Mouse (Mus musculus): Measurements from ENCODE around the gene Prpf31. TPM values are rescaled to one million over a fixed set of nuclear protein-coding genes. Genes with fewer than 3 reads are reported as not detected.

Gene Prpf31
- polyA plus RNA-seq, 1 experiment from 2014 or later = 141 TPM

DNA sequence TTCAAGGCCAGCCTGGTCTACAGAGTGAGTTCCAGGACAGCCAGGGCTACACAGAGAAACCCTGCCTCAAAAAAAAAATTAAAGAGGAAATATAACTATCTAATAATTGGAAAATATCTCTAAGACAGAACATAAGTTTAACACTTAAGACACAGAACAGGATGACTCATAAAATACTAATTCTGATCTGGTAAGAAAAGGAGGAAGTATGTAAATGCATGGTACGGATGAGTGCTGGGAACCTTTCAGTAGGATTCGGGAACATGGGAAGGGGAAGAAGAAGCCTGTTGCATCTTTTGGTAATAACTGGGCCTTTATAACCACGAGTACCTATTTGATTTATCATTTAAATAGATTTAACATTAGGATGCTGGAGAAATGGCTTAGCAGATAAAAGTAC is 15.8 kb upstream of the Prpf31 start:
- Histone ChIP-seq H3K4me2 (ENCODE audit: low read depth) (no peak overlapping the region), H3K27ac (ENCODE audit: low read depth, low read length) (no peak overlapping the region), H3K4me3 (ENCODE audit: low read depth, low read length) (no peak overlapping the region), H3K4me1 (ENCODE audit: control insufficient read depth, insufficient read depth, low read length) (peaks cover 6% of the 10 kb centered on the region; the same call in 1 of the 2 replicates), H3K9ac (ENCODE audit: low read length) (no peak overlapping the region), H3K36me3 (ENCODE audit: control insufficient read depth, insufficient read depth, low read length) (no peaks in the 10 kb centered on the region), H3K9me3 (ENCODE audit: control insufficient read depth, low read length) (no peaks in the 10 kb centered on the region), H3K27me3 (ENCODE audit: control insufficient read depth, insufficient read depth, low read length) (no peaks in the 10 kb centered on the region)
- DNase-seq (ENCODE audit: low spot score) = no peak
- 79% methylated on average over 3 of the region's 3 CpGs for WGBS
- no peak for ATAC-seq (ENCODE audit: insufficient read depth, low FRiP score, low TSS enrichment)

DNA sequence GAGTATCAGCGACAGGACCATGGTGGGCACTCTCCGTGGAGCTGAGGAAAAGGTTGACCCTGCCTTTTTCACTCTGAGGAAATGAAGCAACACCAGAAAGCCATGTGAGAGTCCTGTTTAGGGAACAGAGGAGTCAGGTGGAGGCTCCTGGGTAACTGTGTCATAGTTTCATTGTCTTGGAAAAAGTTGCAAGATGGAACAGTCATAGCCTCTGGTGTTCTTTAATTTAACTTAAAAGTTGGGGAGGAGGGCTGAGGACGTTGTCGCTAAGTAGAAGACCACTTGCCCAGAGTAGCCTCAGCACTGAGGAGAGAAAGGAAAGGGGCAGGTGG is 13.8 kb upstream of the Prpf31 start, which contains the start of gene Oscar:
Gene Oscar, minus strand, starts transcription at position 101 of the 332 bp plus-strand sequence.
- Histone ChIP-seq H3K27me3 (ENCODE audit: control insufficient read depth, insufficient read depth, low read length) (no peaks in the 10 kb centered on the region), H3K4me2 (ENCODE audit: low read depth) (peak within 1 kb of the TSS; percentile 73; the same call in 1 of the 2 replicates), H3K4me3 (ENCODE audit: low read depth, low read length) (peak within 1 kb of the TSS; percentile 66; the same call in 1 of the 2 replicates), H3K9ac (ENCODE audit: low read length) (no peak within 1 kb of the TSS), H3K36me3 (ENCODE audit: control insufficient read depth, insufficient read depth, low read length) (peaks cover 10% of the 10 kb centered on the region), H3K27ac (ENCODE audit: low read depth, low read length) (no peak within 1 kb of the TSS), H3K9me3 (ENCODE audit: control insufficient read depth, low read length) (no peaks in the 10 kb centered on the region), H3K4me1 (ENCODE audit: control insufficient read depth, insufficient read depth, low read length) (peaks cover 6% of the 10 kb centered on the region; the same call in 1 of the 2 replicates)
- DNase-seq (ENCODE audit: low spot score) = no peak
- no peak for ATAC-seq (ENCODE audit: insufficient read depth, low FRiP score, low TSS enrichment)
- WGBS = 85% methylated on average over 4 of the region's 4 CpGs

DNA sequence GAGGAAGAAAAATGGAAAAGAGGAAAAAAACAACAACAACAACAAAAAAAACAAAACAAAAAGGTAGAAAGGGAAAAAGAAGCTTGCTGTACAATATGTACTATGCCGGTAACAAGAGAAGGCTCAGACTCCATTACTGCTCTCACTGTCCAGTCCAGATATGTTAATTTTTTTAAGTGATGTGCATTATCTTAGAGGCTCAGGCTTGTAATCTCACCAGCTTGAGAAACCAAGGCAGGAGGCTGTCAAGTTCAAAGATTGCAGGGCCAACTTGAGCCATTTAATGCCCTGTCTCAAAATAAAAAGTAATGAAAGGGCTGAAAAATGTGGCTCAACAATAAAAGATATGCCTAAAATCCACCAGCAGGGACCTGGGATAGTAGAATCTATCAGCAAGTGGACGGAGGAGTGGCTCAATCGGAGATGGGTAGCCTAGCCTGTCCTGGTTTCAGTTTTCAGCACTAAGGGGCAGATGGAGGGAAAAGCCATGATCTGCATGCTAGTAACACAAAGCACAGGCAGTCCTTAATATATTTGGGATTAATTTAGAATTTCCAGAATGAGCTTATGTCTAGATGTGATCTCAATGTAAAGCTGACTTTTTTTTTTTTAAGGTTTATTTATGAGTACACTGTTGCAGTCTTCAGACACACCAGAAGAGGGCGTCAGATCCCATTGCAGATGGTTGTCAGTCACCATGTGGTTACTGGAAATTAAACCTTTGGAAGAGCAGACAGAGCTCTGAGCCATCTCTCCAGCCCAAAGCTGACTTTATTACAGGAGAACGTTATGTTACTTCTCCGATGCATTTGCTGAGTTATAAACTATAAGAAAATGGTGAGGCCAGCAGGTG is 13.2 kb upstream of the Prpf31 start:
- Histone ChIP-seq H3K36me3 (ENCODE audit: control insufficient read depth, insufficient read depth, low read length) (peaks cover 10% of the 10 kb centered on the region), H3K4me3 (ENCODE audit: low read depth, low read length) (peak overlapping the region; percentile 66), H3K9ac (ENCODE audit: low read length) (no peak overlapping the region), H3K27me3 (ENCODE audit: control insufficient read depth, insufficient read depth, low read length) (no peaks in the 10 kb centered on the region), H3K4me2 (ENCODE audit: low read depth) (peak overlapping the region; percentile 73; the same call in 1 of the 2 replicates), H3K9me3 (ENCODE audit: control insufficient read depth, low read length) (no peaks in the 10 kb centered on the region), H3K4me1 (ENCODE audit: control insufficient read depth, insufficient read depth, low read length) (peaks cover 6% of the 10 kb centered on the region; the same call in 1 of the 2 replicates), H3K27ac (ENCODE audit: low read depth, low read length) (no peak overlapping the region)
- 41% methylated on average over 6 of the region's 6 CpGs for WGBS
- DNase-seq (ENCODE audit: low spot score) = no peak
- ATAC-seq (ENCODE audit: insufficient read depth, low FRiP score, low TSS enrichment) = peak; percentile 35

DNA sequence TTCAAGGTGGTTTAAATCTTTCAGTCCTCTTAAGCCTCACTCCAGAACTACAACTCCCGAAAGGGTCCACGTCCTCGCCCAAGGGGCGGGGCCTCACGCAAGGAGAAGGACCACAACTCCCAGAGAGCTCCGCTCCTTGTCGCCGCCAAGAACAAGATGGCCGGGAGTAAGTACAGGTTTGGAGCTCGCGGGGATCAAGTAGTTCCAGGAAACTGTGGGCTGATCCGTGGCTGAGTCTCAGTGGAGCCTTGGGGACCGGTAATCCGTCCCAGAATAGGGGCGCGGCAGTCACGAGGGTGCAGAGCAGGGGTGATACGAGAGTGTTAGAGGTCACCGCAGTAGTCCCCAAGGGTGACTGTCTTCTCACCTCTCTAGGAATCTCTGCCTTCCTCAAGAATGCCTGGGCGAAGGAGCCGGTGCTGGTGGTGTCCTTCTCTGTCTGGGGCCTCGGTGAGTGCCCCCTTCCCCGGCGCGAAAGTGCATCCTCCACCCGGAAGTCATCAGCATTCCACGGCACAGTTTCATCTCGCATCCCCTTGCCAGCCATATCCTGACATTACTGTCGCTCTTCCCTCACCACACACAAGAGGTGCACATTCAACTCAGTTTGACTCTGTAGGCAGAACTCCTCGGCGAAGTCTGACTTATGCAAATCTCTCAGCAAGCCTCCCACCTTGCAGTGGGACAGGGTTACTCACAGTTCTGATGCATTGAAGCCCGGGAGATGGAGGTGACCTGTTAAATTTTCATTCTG is 12.4 kb upstream of the Prpf31 start, which contains the start of gene Ndufa3:
Gene Ndufa3, plus strand, starts transcription at position 132 of the 754 bp plus-strand sequence.
- peaks cover 6% of the 10 kb centered on the region; the same call in 1 of the 2 replicates for H3K4me1 ChIP-seq (ENCODE audit: control insufficient read depth, insufficient read depth, low read length)
- H3K36me3 ChIP-seq (ENCODE audit: control insufficient read depth, insufficient read depth, low read length) = peaks cover 10% of the 10 kb centered on the region
- no peaks in the 10 kb centered on the region for H3K9me3 ChIP-seq (ENCODE audit: control insufficient read depth, low read length)
- no peaks in the 10 kb centered on the region for H3K27me3 ChIP-seq (ENCODE audit: control insufficient read depth, insufficient read depth, low read length)
- WGBS = under 1% methylated on average over 32 of the region's 32 CpGs
- H3K9ac ChIP-seq (ENCODE audit: low read length) = peak within 1 kb of the TSS; percentile 69
- H3K27ac ChIP-seq (ENCODE audit: low read depth, low read length) = no peak within 1 kb of the TSS
- peak within 1 kb of the TSS; percentile 73 for H3K4me2 ChIP-seq (ENCODE audit: low read depth)
- peak within 1 kb of the TSS; percentile 66 for H3K4me3 ChIP-seq (ENCODE audit: low read depth, low read length)
- DNase-seq (ENCODE audit: low spot score) = peak; percentile 87
- peak; percentile 95 for ATAC-seq (ENCODE audit: insufficient read depth, low FRiP score, low TSS enrichment)

DNA sequence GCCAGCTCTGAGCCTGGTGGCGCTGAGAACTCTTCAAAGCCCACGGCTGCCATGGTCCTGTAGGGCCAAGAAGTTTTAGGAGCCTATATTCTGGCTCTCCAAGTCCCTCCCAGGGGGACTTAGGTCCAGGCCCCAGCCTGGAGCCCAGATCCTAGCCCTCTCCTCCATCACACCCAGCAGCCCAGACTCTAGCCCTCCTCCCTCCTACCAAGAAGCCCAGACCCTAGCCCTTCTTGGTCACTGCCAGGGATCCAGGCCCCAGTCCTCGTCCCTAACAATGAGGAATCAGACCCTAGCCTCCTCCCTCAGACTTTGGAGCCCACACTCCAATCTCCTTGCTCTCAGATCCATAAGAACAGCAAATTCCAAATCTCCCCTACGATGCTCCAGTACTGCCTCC is 755 bp upstream of the Prpf31 start:
- DNase-seq (ENCODE audit: low spot score) (no peak), ATAC-seq (ENCODE audit: insufficient read depth, low FRiP score, low TSS enrichment) (peak; percentile 56; the same call in 1 of the 2 replicates)
- no peaks in the 10 kb centered on the region; the same call in 1 of the 2 replicates for H3K36me3 ChIP-seq (ENCODE audit: control insufficient read depth, insufficient read depth, low read length)
- WGBS = 44% methylated on average over 4 of the region's 4 CpGs
- peak overlapping the region; percentile 67 for H3K9ac ChIP-seq (ENCODE audit: low read length)
- H3K4me2 ChIP-seq (ENCODE audit: low read depth) = peak overlapping the region; percentile 92
- peak overlapping the region; percentile 57 for H3K4me3 ChIP-seq (ENCODE audit: low read depth, low read length)
- H3K9me3 ChIP-seq (ENCODE audit: control insufficient read depth, low read length) = no peaks in the 10 kb centered on the region
- H3K4me1 ChIP-seq (ENCODE audit: control insufficient read depth, insufficient read depth, low read length) = peaks cover 10% of the 10 kb centered on the region
- H3K27ac ChIP-seq (ENCODE audit: low read depth, low read length) = no peak overlapping the region
- no peaks in the 10 kb centered on the region for H3K27me3 ChIP-seq (ENCODE audit: control insufficient read depth, insufficient read depth, low read length)

DNA sequence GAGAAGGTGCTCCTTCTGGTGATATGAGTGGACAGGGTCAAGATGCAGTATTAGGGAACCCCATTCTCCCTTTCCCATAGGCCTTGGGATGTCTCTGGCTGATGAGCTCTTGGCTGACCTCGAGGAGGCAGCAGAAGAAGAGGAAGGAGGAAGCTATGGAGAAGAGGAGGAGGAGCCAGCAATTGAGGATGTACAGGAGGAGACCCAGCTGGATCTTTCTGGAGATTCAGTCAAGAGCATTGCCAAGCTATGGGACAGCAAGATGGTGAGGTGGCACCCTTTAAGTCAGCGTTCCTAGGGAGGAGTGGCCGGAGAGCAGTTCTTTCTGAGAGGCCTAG is 662 bp downstream of the Prpf31 start:
- Histone ChIP-seq H3K4me3 (ENCODE audit: low read depth, low read length) (peak overlapping the region; percentile 57), H3K4me2 (ENCODE audit: low read depth) (peak overlapping the region; percentile 90), H3K9ac (ENCODE audit: low read length) (peak overlapping the region; percentile 79), H3K9me3 (ENCODE audit: control insufficient read depth, low read length) (no peaks in the 10 kb centered on the region), H3K27me3 (ENCODE audit: control insufficient read depth, insufficient read depth, low read length) (no peaks in the 10 kb centered on the region), H3K4me1 (ENCODE audit: control insufficient read depth, insufficient read depth, low read length) (peaks cover 10% of the 10 kb centered on the region), H3K27ac (ENCODE audit: low read depth, low read length) (no peak overlapping the region), H3K36me3 (ENCODE audit: control insufficient read depth, insufficient read depth, low read length) (peaks cover 3% of the 10 kb centered on the region; the same call in 1 of the 2 replicates)
- ATAC-seq (ENCODE audit: insufficient read depth, low FRiP score, low TSS enrichment) (no peak), DNase-seq (ENCODE audit: low spot score) (no peak)
- WGBS = 65% methylated on average over 3 of the region's 3 CpGs

DNA sequence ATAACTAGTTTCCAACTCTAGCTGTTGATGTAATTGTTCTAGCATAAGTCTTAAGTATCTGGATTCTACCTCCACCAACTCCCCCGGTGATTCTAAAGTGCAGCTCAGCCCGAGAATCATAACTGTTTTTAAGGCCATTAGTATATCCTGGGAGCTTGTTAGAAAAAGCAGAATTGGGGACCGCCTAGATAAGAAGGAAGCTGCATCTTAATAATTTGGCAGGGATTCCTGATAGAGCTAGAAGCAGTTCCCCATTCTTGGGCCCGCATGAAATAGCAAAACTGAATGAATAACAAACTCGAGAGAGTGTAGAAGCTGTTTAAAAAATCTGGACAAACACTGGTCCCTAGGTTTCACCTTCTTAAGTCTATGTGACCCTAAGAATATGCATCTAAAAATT is 13.6 kb downstream of the Prpf31 start:
- peaks cover 21% of the 10 kb centered on the region for H3K4me1 ChIP-seq (ENCODE audit: control insufficient read depth, insufficient read depth, low read length)
- no peak overlapping the region for H3K27ac ChIP-seq (ENCODE audit: low read depth, low read length)
- 0 out of 2 replicates have a peak, but pooled peaks cover 3% of the 10 kb centered on the region for H3K9me3 ChIP-seq (ENCODE audit: control insufficient read depth, low read length)
- no peaks in the 10 kb centered on the region for H3K27me3 ChIP-seq (ENCODE audit: control insufficient read depth, insufficient read depth, low read length)
- H3K4me2 ChIP-seq (ENCODE audit: low read depth) = no peak overlapping the region
- DNase-seq (ENCODE audit: low spot score) (no peak), ATAC-seq (ENCODE audit: insufficient read depth, low FRiP score, low TSS enrichment) (no peak)
- peaks cover 9% of the 10 kb centered on the region for H3K36me3 ChIP-seq (ENCODE audit: control insufficient read depth, insufficient read depth, low read length)
- no peak overlapping the region for H3K4me3 ChIP-seq (ENCODE audit: low read depth, low read length)
- no peak overlapping the region for H3K9ac ChIP-seq (ENCODE audit: low read length)
- WGBS = 77% methylated on average over 5 of the region's 5 CpGs

DNA sequence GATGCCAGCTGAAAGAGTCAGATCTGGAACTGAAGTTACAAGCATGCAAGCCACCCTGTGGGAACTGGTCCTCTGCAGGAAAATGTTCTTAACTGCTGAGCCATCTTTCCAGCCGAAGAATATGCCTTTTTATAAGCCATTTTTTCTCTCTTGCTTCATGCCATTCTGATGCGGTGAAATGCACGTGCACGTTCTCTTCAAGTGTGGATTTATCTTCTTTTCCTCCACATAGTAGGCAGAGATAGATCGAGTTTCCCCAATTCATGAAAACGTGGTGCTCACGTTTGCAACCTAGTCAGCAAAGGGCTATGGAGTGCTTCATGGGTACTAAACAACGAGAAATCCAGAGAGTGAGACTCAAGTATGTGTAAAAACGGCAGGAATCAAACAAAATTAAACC is 14.1 kb downstream of the Prpf31 start:
- WGBS = 29% methylated on average over 9 of the region's 9 CpGs
- ATAC-seq (ENCODE audit: insufficient read depth, low FRiP score, low TSS enrichment) = no peak
- H3K9me3 ChIP-seq (ENCODE audit: control insufficient read depth, low read length) = 0 out of 2 replicates have a peak, but pooled peaks cover 3% of the 10 kb centered on the region
- H3K4me2 ChIP-seq (ENCODE audit: low read depth) = peak overlapping the region; percentile 50
- peak overlapping the region; percentile 100 for H3K4me3 ChIP-seq (ENCODE audit: low read depth, low read length)
- no peak for DNase-seq (ENCODE audit: low spot score)
- no peak overlapping the region for H3K9ac ChIP-seq (ENCODE audit: low read length)
- peaks cover 21% of the 10 kb centered on the region for H3K4me1 ChIP-seq (ENCODE audit: control insufficient read depth, insufficient read depth, low read length)
- H3K27ac ChIP-seq (ENCODE audit: low read depth, low read length) = no peak overlapping the region
- H3K27me3 ChIP-seq (ENCODE audit: control insufficient read depth, insufficient read depth, low read length) = no peaks in the 10 kb centered on the region
- H3K36me3 ChIP-seq (ENCODE audit: control insufficient read depth, insufficient read depth, low read length) = peaks cover 6% of the 10 kb centered on the region

All from neural tube, embryonic 11.5 days (tissue).